Mouse (Mus musculus) myocyte (in vitro differentiated cells): Measurements from ENCODE around the gene Nutm1. TPM values are rescaled to one million over a fixed set of nuclear protein-coding genes. Genes with fewer than 3 reads are reported as not detected.
A peak's percentile ranks its signal among the peaks of the same experiment; 100 is the strongest.
"Not testable (repeated sequence)": the region's sequence is repeated elsewhere in the genome, so short reads cannot be mapped to it uniquely, and the experiment has no call there.

ENCODE experiments used
- H3K27me3 ChIP-seq: one replicate; pipeline ENCODE4 v1.6.1; 2011; ENCODE audit not compliant: control insufficient read depth, insufficient read depth, insufficient read length
- H3K36me3 ChIP-seq: one replicate; pipeline ENCODE4 v1.6.1; 2011; ENCODE audit not compliant: control insufficient read depth, insufficient read depth
- H3K4me2 ChIP-seq: one replicate; pipeline ENCODE4 v1.6.1; 2011; ENCODE audit warnings: low read depth, control low read depth
- H3K4me3 ChIP-seq: one replicate; pipeline ENCODE4 v1.5.1; 2011; ENCODE audit warnings: mild to moderate bottlenecking, control low read depth, moderate library complexity
- H3K79me2 ChIP-seq: one replicate; pipeline ENCODE4 v1.6.1; 2011; ENCODE audit not compliant: control insufficient read depth, insufficient read depth
- H3ac ChIP-seq: one replicate; pipeline ENCODE4 v1.6.1; 2011; ENCODE audit not compliant: control insufficient read depth, insufficient read length
- CEBPB ChIP-seq: IDR thresholded peaks from 2 replicates; pipeline ENCODE4 v1.6.1; 2011; ENCODE audit warnings: mild to moderate bottlenecking, moderate library complexity; ENCODE audit not compliant: poor library complexity, insufficient read depth, severe bottlenecking
- E2F4 ChIP-seq: IDR thresholded peaks from one replicate; pipeline ENCODE4 v1.6.1; 2011; ENCODE audit warnings: mild to moderate bottlenecking, control low read depth, moderate library complexity; ENCODE audit not compliant: insufficient read depth
- MAX ChIP-seq: IDR thresholded peaks from one replicate; pipeline ENCODE4 v1.6.1; 2011; ENCODE audit warnings: low read depth, mild to moderate bottlenecking, control low read depth
- MYOD1 ChIP-seq, 3 experiments: IDR thresholded peaks; one replicate each; pipeline ENCODE4 v1.6.1; 2011; ENCODE audit warnings: control low read depth in 2 of 3, low read depth in 2 of 3, mild to moderate bottlenecking in 2 of 3, moderate library complexity in 1 of 3; ENCODE audit not compliant: insufficient read length in 2 of 3, control insufficient read depth in 1 of 3
- MYOG ChIP-seq, 3 experiments: IDR thresholded peaks; one replicate each; pipeline ENCODE4 v1.6.1; 2011; ENCODE audit warnings: control low read depth in 2 of 3, low read depth in 2 of 3, mild to moderate bottlenecking in 2 of 3; ENCODE audit not compliant: insufficient read length in 2 of 3, control insufficient read depth in 1 of 3, insufficient read depth in 1 of 3
- POLR2A ChIP-seq: IDR thresholded peaks from one replicate; pipeline ENCODE4 v1.6.1; 2011; ENCODE audit warnings: low read depth, mild to moderate bottlenecking, control low read depth, moderate library complexity; ENCODE audit not compliant: insufficient read length
- POLR2AphosphoS2 ChIP-seq: IDR thresholded peaks from one replicate; pipeline ENCODE4 v1.6.1; 2011; ENCODE audit warnings: low read depth, control low read depth; ENCODE audit not compliant: insufficient read length
- REST ChIP-seq: IDR thresholded peaks from one replicate; pipeline ENCODE4 v1.6.1; 2011; ENCODE audit warnings: mild to moderate bottlenecking, control low read depth, moderate library complexity; ENCODE audit not compliant: insufficient read depth, insufficient read length
- SRF ChIP-seq: IDR thresholded peaks from one replicate; pipeline ENCODE4 v1.6.1; 2011; ENCODE audit warnings: low read depth; ENCODE audit not compliant: control insufficient read depth, insufficient read length
- TCF12 ChIP-seq: IDR thresholded peaks from one replicate; pipeline ENCODE4 v1.6.1; 2011; ENCODE audit warnings: mild to moderate bottlenecking, control low read depth; ENCODE audit not compliant: poor library complexity, insufficient read depth, severe bottlenecking
- TCF3 ChIP-seq: IDR thresholded peaks from one replicate; pipeline ENCODE4 v1.6.1; 2011; ENCODE audit warnings: low read depth, control low read depth; ENCODE audit not compliant: insufficient read length
- USF1 ChIP-seq: IDR thresholded peaks from one replicate; pipeline ENCODE4 v1.6.1; 2011; ENCODE audit warnings: low read depth, mild to moderate bottlenecking, control low read depth, moderate library complexity
- polyA plus RNA-seq: library from polyadenylated mRNA; unstranded; fragments of >200 nt; fragmentation: generic; extraction: Trizol; gene quantifications from one replicate; pipeline ENCODE4 v1.2.1, GENCODE M21; 2012; ENCODE audit warnings: missing spikeins

The Nutm1 gene
- polyA plus RNA-seq, 1 experiment, result not detected

DNA sequence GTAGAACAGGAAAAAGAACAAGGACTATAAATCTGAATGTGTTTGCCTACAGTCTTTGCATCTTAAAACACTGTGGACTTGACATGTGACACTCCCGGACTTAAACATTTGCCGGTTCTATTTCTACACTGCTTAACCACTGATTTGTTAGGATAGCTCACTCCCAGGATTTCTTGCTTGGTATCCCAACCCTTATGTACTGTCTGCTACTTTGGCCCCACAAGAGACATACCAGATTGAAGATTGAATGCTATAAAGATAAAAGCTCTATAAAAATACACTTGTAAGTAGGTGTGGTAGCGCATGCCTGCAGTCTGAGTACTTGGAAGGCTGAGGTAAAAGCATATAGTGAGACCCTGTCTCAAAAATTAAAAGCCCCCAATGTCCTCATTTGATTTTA is 30.4 kb upstream of the Nutm1 start:
- Histone ChIP-seq H3K4me3 (no peak overlapping the region), H3K79me2 (no peaks in the 10 kb centered on the region), H3ac (no peak overlapping the region), H3K36me3 (no peaks in the 10 kb centered on the region), H3K27me3 (no peaks in the 10 kb centered on the region), H3K4me2 (no peak overlapping the region)
- TF ChIP-seq CEBPB, result no peak
- TF ChIP-seq E2F4, result no peak
- TF ChIP-seq USF1, result no peak
- TF ChIP-seq REST, result no peak
- no peak for TF ChIP-seq MAX
- TF ChIP-seq MYOG (IDR thresholded peaks at IDR 0.05; ENCODE audit: control insufficient read depth in 1 of 3, insufficient read depth in 1 of 3, insufficient read length in 2 of 3, low read depth in 2 of 3), result no peak
- TF ChIP-seq MYOD1 (IDR thresholded peaks at IDR 0.05; ENCODE audit: control insufficient read depth in 1 of 3, insufficient read length in 2 of 3, low read depth in 2 of 3), result no peak
- no peak for TF ChIP-seq SRF
- TF ChIP-seq TCF3, result no peak
- no peak for TF ChIP-seq TCF12
- no peak for TF ChIP-seq POLR2A
- TF ChIP-seq POLR2AphosphoS2, result no peak

DNA sequence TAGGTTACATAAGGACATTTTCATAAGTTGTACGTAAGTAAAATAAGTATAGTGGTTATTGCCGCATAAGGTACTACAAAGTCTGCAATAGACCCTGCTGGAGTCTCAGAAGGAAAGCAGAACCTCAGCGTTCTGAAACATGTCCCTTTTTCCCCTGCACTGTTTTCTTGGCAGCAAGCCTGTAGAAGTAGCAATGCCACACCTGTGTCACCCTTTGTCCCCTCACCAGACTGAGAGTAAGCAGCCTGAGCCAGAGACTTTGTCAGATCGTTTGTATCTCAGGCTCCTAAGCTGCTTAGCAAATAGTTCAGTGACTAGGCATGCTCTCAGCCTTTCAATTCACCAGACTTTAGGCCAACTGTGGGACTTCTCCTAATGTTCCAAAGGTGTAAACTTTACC is 28.0 kb upstream of the Nutm1 start:
- Histone ChIP-seq H3ac (no peak overlapping the region), H3K4me2 (no peak overlapping the region), H3K79me2 (no peaks in the 10 kb centered on the region)

DNA sequence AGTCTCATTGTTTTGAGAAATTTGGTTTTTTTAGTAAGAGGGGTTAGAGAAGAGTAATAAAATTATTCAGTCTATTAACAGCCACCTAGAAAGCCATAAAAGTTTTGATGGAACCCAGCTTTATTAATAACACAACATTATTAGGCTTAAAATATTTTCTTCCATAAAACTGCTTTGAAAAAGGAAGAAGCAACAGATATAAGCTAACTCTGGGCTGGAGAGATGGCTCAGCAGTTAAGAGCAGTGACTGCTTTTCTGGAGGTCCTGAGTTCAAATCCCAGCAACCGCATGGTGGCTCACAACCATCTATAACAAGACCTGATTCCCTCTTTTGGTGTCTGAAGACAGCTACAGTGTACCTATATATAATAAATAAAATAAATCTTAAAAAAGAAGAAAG is 27.0 kb upstream of the Nutm1 start:
- H3K4me3 ChIP-seq, H3K79me2 ChIP-seq: not testable (repeated sequence)

More for the DNA sequence above, 28.0 kb upstream of the Nutm1 start:
- Histone ChIP-seq H3K27me3 (no peaks in the 10 kb centered on the region), H3K36me3 (no peaks in the 10 kb centered on the region), H3K4me3 (no peak overlapping the region)
- no peak for TF ChIP-seq SRF
- TF ChIP-seq POLR2A, result no peak
- TF ChIP-seq REST, result no peak
- no peak for TF ChIP-seq E2F4
- TF ChIP-seq POLR2AphosphoS2, result no peak
- no peak for TF ChIP-seq TCF12
- no peak for TF ChIP-seq MYOD1 (IDR thresholded peaks at IDR 0.05; ENCODE audit: control insufficient read depth in 1 of 3, insufficient read length in 2 of 3, low read depth in 2 of 3)
- TF ChIP-seq MAX, result no peak
- TF ChIP-seq USF1, result no peak
- no peak for TF ChIP-seq TCF3
- no peak for TF ChIP-seq CEBPB
- no peak for TF ChIP-seq MYOG (IDR thresholded peaks at IDR 0.05; ENCODE audit: control insufficient read depth in 1 of 3, insufficient read depth in 1 of 3, insufficient read length in 2 of 3, low read depth in 2 of 3)

DNA sequence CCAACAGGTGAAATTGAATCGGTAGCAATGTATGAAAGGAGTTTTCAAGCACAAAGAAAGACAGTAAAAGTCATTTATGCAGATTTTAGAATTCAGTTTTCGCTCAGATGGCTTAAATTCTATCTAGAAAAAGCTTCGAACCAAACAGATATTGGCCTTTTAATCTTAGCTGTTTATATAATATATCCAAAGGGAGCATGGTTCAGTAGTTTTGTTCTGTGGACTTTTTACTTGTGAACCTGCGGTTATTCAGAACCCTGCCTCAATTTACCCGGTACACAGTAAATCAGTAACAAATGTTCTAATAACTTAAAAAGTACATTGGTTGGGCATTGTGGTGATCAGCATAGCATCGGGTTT is 25.9 kb upstream of the Nutm1 start:
- H3K36me3 ChIP-seq, result no peaks in the 10 kb centered on the region
- H3K27me3 ChIP-seq, result no peaks in the 10 kb centered on the region
- no peak for TF ChIP-seq MYOG (IDR thresholded peaks at IDR 0.05; ENCODE audit: control insufficient read depth in 1 of 3, insufficient read depth in 1 of 3, insufficient read length in 2 of 3, low read depth in 2 of 3)
- no peak for TF ChIP-seq MAX
- no peak for TF ChIP-seq REST
- no peak for TF ChIP-seq POLR2A
- TF ChIP-seq SRF, result no peak
- no peak for TF ChIP-seq POLR2AphosphoS2
- no peak for TF ChIP-seq TCF3
- TF ChIP-seq E2F4, result no peak
- no peak for TF ChIP-seq MYOD1 (IDR thresholded peaks at IDR 0.05; ENCODE audit: control insufficient read depth in 1 of 3, insufficient read length in 2 of 3, low read depth in 2 of 3)
- TF ChIP-seq TCF12, result no peak
- no peak for TF ChIP-seq CEBPB
- no peak for TF ChIP-seq USF1
- no peaks in the 10 kb centered on the region for H3K79me2 ChIP-seq
- H3K4me3 ChIP-seq, result peak overlapping the region; percentile 29
- peak overlapping the region; percentile 80 for H3K4me2 ChIP-seq
- no peak overlapping the region for H3ac ChIP-seq

More for the DNA sequence above, 27.0 kb upstream of the Nutm1 start:
- H3K27me3 ChIP-seq, H3ac ChIP-seq, H3K36me3 ChIP-seq, H3K4me2 ChIP-seq: not testable (repeated sequence)

- no peaks in the 10 kb centered on the region for H3K27me3 ChIP-seq
- H3ac ChIP-seq, result no peak overlapping the region
- H3K79me2 ChIP-seq, result no peaks in the 10 kb centered on the region
- H3K36me3 ChIP-seq, result no peaks in the 10 kb centered on the region
- peak overlapping the region; percentile 80 for H3K4me2 ChIP-seq
- peak overlapping the region; percentile 29 for H3K4me3 ChIP-seq
- TF ChIP-seq POLR2A, result peak; percentile 38
- no peak for TF ChIP-seq REST
- peak; percentile 95 for TF ChIP-seq USF1
- TF ChIP-seq CEBPB, result no peak
- no peak for TF ChIP-seq TCF3
- no peak for TF ChIP-seq MYOG (IDR thresholded peaks at IDR 0.05; ENCODE audit: control insufficient read depth in 1 of 3, insufficient read depth in 1 of 3, insufficient read length in 2 of 3, low read depth in 2 of 3)
- no peak for TF ChIP-seq POLR2AphosphoS2
- TF ChIP-seq E2F4, result no peak
- TF ChIP-seq MYOD1 (IDR thresholded peaks at IDR 0.05; ENCODE audit: control insufficient read depth in 1 of 3, insufficient read length in 2 of 3, low read depth in 2 of 3), result no peak
- TF ChIP-seq TCF12, result no peak
Observed at GRCm38 (mm10) chr2:112284363-112285030, 25.4 kb upstream of the Nutm1 start.
